Mouse (Mus musculus) heart, adult 2 months (tissue): ENCODE results near the gene Ireb2.

Experiments
- CTCF ChIP-seq: fragments of 200-600 bp; IDR thresholded peaks from 2 replicates; pipeline ENCODE4 v1.8.1; 2022; ENCODE audit warnings: antibody characterized with exemption, mild to moderate bottlenecking, moderate library complexity
- EP300 ChIP-seq: fragments of 200-500 bp; IDR thresholded peaks from 2 replicates; pipeline ENCODE4 v1.6.1; 2011; ENCODE audit warnings: low read depth, low read length, control low read depth; ENCODE audit not compliant: insufficient read depth
- POLR2A ChIP-seq: fragments of 200-500 bp; IDR thresholded peaks from 2 replicates; pipeline ENCODE4 v1.6.1; 2011; ENCODE audit warnings: mild to moderate bottlenecking, low read depth, low read length, control low read depth; ENCODE audit not compliant: insufficient read depth

- no peak for TF ChIP-seq EP300
- TF ChIP-seq CTCF, result peak; percentile 55
- no peak for TF ChIP-seq POLR2A
Measured at GRCm38 (mm10) chr9:54829760-54830159, 33.8 kb upstream of the Ireb2 start.
